Mouse (Mus musculus): Measurements from ENCODE around the gene Mgll. TPM values are rescaled to one million over a fixed set of nuclear protein-coding genes. Genes with fewer than 3 reads are reported as not detected.
A peak's percentile ranks its signal among the peaks of the same experiment; 100 is the strongest.

Gene Mgll
- polyA plus RNA-seq, 1 experiment from 2014 or later, result 65.4 TPM

- no peaks in the 10 kb centered on the region for H3K27me3 ChIP-seq (replicated peaks; ENCODE audit: control insufficient read depth, insufficient read depth, low read length)
- no peak for ATAC-seq
- H3K4me1 ChIP-seq (replicated peaks; ENCODE audit: control insufficient read depth, insufficient read depth, low read length), result peaks cover 6% of the 10 kb centered on the region; the same call in 1 of the 2 replicates
- TF ChIP-seq CTCF (IDR thresholded peaks at IDR 0.05; ENCODE audit: low read depth), result no peak
- H3K27ac ChIP-seq (ENCODE audit: low read depth, low read length), result no peak overlapping the region
- no peak overlapping the region for H3K9ac ChIP-seq (ENCODE audit: low read depth, low read length)
- no peaks in the 10 kb centered on the region for H3K36me3 ChIP-seq (ENCODE audit: control insufficient read depth, insufficient read depth)
- no peak overlapping the region for H3K4me2 ChIP-seq (replicated peaks; ENCODE audit: low read depth)
- H3K4me3 ChIP-seq (ENCODE audit: low read depth, low read length), result no peak overlapping the region
- no peaks in the 10 kb centered on the region for H3K9me3 ChIP-seq (ENCODE audit: control insufficient read depth)
- WGBS, result 92% methylated on average over 7 of the region's 7 CpGs
Observed at GRCm38 (mm10) chr6:88844901-88845565, 120.8 kb downstream of the Mgll start.

GRCm38 (mm10) chr6:88847571-88847970, 123.4 kb downstream of the Mgll start:
- no peak for ATAC-seq
- no peak overlapping the region for H3K27ac ChIP-seq (ENCODE audit: low read depth, low read length)
- no peak overlapping the region for H3K4me2 ChIP-seq (replicated peaks; ENCODE audit: low read depth)
- no peaks in the 10 kb centered on the region for H3K9me3 ChIP-seq (ENCODE audit: control insufficient read depth)
- H3K4me3 ChIP-seq (ENCODE audit: low read depth, low read length), result no peak overlapping the region
- no peak overlapping the region for H3K9ac ChIP-seq (ENCODE audit: low read depth, low read length)
- H3K27me3 ChIP-seq (replicated peaks; ENCODE audit: control insufficient read depth, insufficient read depth, low read length), result no peaks in the 10 kb centered on the region
- no peaks in the 10 kb centered on the region for H3K36me3 ChIP-seq (ENCODE audit: control insufficient read depth, insufficient read depth)
- no peak for TF ChIP-seq CTCF (IDR thresholded peaks at IDR 0.05; ENCODE audit: low read depth)
- H3K4me1 ChIP-seq (replicated peaks; ENCODE audit: control insufficient read depth, insufficient read depth, low read length), result no peaks in the 10 kb centered on the region
- WGBS, result 74% methylated on average over 2 of the region's 2 CpGs

- Histone ChIP-seq H3K27me3 (replicated peaks; ENCODE audit: control insufficient read depth, insufficient read depth, low read length) (no peaks in the 10 kb centered on the region), H3K9ac (ENCODE audit: low read depth, low read length) (no peak overlapping the region), H3K4me1 (replicated peaks; ENCODE audit: control insufficient read depth, insufficient read depth, low read length) (no peaks in the 10 kb centered on the region), H3K27ac (ENCODE audit: low read depth, low read length) (no peak overlapping the region), H3K4me2 (replicated peaks; ENCODE audit: low read depth) (no peak overlapping the region), H3K9me3 (ENCODE audit: control insufficient read depth) (no peaks in the 10 kb centered on the region), H3K4me3 (ENCODE audit: low read depth, low read length) (no peak overlapping the region), H3K36me3 (ENCODE audit: control insufficient read depth, insufficient read depth) (no peaks in the 10 kb centered on the region)
- TF ChIP-seq CTCF (IDR thresholded peaks at IDR 0.05; ENCODE audit: low read depth), result peak; percentile 72
- 57% methylated on average over 4 of the region's 4 CpGs for WGBS
- no peak for ATAC-seq
Observed at GRCm38 (mm10) chr6:88849270-88849669, 125.1 kb downstream of the Mgll start.

- no peak overlapping the region for H3K9ac ChIP-seq (ENCODE audit: low read depth, low read length)
- TF ChIP-seq CTCF (IDR thresholded peaks at IDR 0.05; ENCODE audit: low read depth), result no peak
- no peak overlapping the region for H3K27ac ChIP-seq (ENCODE audit: low read depth, low read length)
- H3K27me3 ChIP-seq (replicated peaks; ENCODE audit: control insufficient read depth, insufficient read depth, low read length), result no peaks in the 10 kb centered on the region
- 88% methylated on average over 7 of the region's 7 CpGs for WGBS
- no peak overlapping the region for H3K4me3 ChIP-seq (ENCODE audit: low read depth, low read length)
- H3K9me3 ChIP-seq (ENCODE audit: control insufficient read depth), result no peaks in the 10 kb centered on the region
- no peak overlapping the region for H3K4me2 ChIP-seq (replicated peaks; ENCODE audit: low read depth)
- no peaks in the 10 kb centered on the region for H3K36me3 ChIP-seq (ENCODE audit: control insufficient read depth, insufficient read depth)
- H3K4me1 ChIP-seq (replicated peaks; ENCODE audit: control insufficient read depth, insufficient read depth, low read length), result no peaks in the 10 kb centered on the region
- ATAC-seq, result no peak
Observed at GRCm38 (mm10) chr6:88850034-88850433, 125.8 kb downstream of the Mgll start.

- Histone ChIP-seq H3K36me3 (ENCODE audit: control insufficient read depth, insufficient read depth) (no peaks in the 10 kb centered on the region), H3K4me1 (replicated peaks; ENCODE audit: control insufficient read depth, insufficient read depth, low read length) (no peaks in the 10 kb centered on the region), H3K9ac (ENCODE audit: low read depth, low read length) (no peak overlapping the region), H3K9me3 (ENCODE audit: control insufficient read depth) (no peaks in the 10 kb centered on the region), H3K27me3 (replicated peaks; ENCODE audit: control insufficient read depth, insufficient read depth, low read length) (no peaks in the 10 kb centered on the region), H3K4me3 (ENCODE audit: low read depth, low read length) (no peak overlapping the region), H3K27ac (ENCODE audit: low read depth, low read length) (no peak overlapping the region), H3K4me2 (replicated peaks; ENCODE audit: low read depth) (no peak overlapping the region)
- WGBS, result 78% methylated on average over 5 of the region's 5 CpGs
- no peak for ATAC-seq
- no peak for TF ChIP-seq CTCF (IDR thresholded peaks at IDR 0.05; ENCODE audit: low read depth)
Observed at GRCm38 (mm10) chr6:88854509-88854908, 130.3 kb downstream of the Mgll start.

GRCm38 (mm10) chr6:88855636-88856035, 131.4 kb downstream of the Mgll start:
- no peak overlapping the region for H3K27ac ChIP-seq (ENCODE audit: low read depth, low read length)
- TF ChIP-seq CTCF (IDR thresholded peaks at IDR 0.05; ENCODE audit: low read depth), result peak; percentile 87
- H3K9ac ChIP-seq (ENCODE audit: low read depth, low read length), result no peak overlapping the region
- no peak overlapping the region for H3K4me2 ChIP-seq (replicated peaks; ENCODE audit: low read depth)
- 20% methylated on average over 5 of the region's 5 CpGs for WGBS
- no peak; the same call in 1 of the 2 replicates for ATAC-seq
- no peaks in the 10 kb centered on the region for H3K27me3 ChIP-seq (replicated peaks; ENCODE audit: control insufficient read depth, insufficient read depth, low read length)
- H3K36me3 ChIP-seq (ENCODE audit: control insufficient read depth, insufficient read depth), result no peaks in the 10 kb centered on the region; the same call in 1 of the 2 replicates
- no peak overlapping the region for H3K4me3 ChIP-seq (ENCODE audit: low read depth, low read length)
- no peaks in the 10 kb centered on the region for H3K4me1 ChIP-seq (replicated peaks; ENCODE audit: control insufficient read depth, insufficient read depth, low read length)
- no peaks in the 10 kb centered on the region for H3K9me3 ChIP-seq (ENCODE audit: control insufficient read depth)

All from intestine, postnatal 0 days (tissue).